Mouse (Mus musculus) gastrocnemius, postnatal 36 days (tissue): ENCODE results near the gene Zg16. TPM values are rescaled to one million over a fixed set of nuclear protein-coding genes. Genes with fewer than 3 reads are reported as not detected.
"Not testable (repeated sequence)": the region's sequence is repeated elsewhere in the genome, so short reads cannot be mapped to it uniquely, and the experiment has no call there.

ENCODE experiments used
- DNase-seq, 2 experiments: peaks; one replicate each; pipeline ENCODE4 v3.0.0; 2022
- intact Hi-C: fragments of 180-260 bp; cut with DNase I; formaldehyde crosslinking; loops from one replicate; pipeline ENCODE4 v1.15.1; 2025
- long read RNA-seq, 2 experiments: library from polyadenylated mRNA; stranded (forward); transcript quantifications; one replicate each; pipeline ENCODE4 v2.0.0; 2021
- total RNA-seq, 2 experiments: library from RNA; stranded (reverse); gene quantifications; 2 replicates each; pipeline ENCODE4 v1.2.3; 2021

Gene Zg16
- total RNA-seq = not detected
- long read RNA-seq, experiment 1 = 0 reads
- long read RNA-seq, experiment 2, partial matches to known transcripts = 0 of 1 reads
- long read RNA-seq, experiment 2, other reads (novel, unspliced or antisense) = 1 of 1 reads

DNA sequence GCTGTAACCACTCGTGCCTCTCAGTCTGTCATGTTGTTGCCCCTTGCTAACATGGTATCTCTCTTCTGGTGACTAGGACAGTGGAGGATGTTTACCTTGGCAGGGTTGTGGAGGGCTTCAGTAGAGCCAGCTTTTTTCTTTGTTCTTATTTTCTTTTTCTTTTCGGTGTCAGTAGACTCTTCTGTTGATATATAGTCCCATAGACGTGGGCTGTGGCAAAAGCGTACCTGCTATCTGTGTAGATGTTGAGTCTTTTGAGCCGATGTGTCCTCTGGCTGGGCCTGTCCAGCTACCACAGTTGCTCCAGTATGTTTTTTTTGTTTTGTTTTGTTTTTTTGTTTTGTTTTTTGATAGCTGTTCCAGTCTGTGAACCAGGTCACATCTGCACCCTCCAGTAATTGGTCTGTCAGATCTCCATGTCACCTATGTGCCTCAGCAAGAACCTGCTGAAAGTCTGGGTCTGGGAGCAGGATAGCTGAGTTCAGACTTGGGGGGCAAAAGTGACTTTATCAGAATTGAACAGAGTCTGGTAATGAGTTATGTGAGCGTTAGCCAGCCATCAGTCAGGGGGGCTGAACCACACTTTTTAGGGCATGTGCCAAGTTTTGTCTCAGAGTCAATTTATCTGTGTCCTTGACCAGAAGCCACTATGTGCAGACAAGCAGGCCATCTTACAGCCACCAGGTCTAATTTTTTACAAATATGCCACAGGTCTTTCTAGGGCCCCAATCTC is at the start of gene Zg16:
TSS of gene Zg16 (minus strand) at position 51 of the 733 bp plus-strand sequence.
- intact Hi-C loops = loop anchor here (2.0 kb wide), 1 partner anchor 675 kb away; no protein-coding TSS in a partner anchor

DNA sequence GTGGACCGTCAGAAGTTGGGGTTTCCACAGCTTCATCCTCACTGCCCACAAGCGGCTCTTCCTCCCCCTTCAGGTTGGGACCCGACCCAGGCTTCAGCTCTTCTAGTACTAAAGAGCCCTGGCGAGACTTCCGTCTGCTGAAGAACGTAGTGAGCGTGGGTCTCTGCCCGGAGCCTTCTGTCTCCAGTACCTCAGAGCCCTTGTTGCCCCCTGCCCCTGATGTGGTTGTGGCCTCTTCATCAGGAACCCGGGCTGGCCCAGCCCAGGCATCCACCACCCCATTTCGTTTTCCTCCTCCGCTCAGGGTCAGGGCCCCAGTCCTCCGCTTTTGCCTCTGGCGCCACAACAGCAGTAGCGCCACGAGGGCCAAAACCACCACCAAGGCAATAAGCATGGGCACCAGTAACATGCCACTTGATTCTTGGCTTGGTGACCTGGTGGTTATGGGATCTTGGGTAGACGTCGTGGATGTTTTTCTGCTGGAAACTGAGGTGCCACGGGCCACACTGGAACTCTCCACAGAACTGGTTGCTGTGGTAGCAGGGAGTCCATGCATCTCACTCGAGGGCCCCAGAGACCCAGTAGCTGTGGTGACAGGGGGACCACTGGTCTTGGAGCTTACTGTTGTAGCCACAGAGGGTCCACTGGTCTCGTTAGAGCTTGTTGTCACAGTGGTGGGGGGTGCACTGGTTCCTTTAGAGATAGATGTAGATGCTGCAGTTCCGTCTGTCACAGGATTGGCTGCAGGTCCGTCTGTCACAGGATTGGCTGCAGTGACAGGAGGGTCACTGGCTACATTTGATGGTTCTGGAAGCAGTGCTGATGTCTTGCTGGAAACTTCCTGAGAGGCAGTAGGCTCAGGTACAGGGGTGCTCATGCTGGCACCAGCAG is 49.3 kb upstream of the Zg16 start:
- intact Hi-C loops = loop anchor here (5.0 kb wide), 1 partner anchor 46 kb away; no protein-coding TSS in a partner anchor
- DNase-seq = no peak

More for the DNA sequence above, at the start of gene Zg16:
- not testable (repeated sequence) for DNase-seq

DNA sequence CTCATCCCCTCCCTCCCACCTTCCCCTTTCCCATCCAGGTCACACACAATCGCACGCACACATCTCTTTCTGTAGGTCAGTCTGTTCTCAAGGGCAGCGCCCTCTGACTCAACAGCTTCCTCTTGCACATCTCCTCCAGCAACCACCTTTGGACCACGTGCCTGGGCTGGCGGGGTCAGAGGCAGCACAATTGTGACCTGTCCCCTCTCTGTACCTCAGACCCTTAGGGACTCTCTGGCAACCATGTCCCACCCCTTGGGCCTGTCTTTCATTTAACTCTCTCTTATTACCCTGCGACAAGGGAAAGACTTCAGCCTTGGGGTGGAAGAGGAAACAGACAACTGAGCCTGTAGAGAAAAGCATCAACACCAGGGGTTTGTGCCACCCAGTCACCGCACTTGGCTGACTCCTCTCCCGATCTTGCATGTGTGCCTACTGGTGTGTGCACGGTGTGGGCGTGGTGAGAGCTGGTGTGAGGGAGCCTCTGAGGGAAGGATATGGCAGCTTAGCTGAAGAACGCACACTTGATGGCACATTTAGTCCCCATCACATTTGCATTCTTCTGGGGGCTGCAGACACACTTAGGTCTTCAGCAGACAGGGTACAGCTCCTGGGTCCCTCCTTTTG is 47.8 kb upstream of the Zg16 start:
- no peak for DNase-seq
- intact Hi-C loops = loop anchor here (5.0 kb wide), 1 partner anchor 47 kb away; no protein-coding TSS in a partner anchor

DNA sequence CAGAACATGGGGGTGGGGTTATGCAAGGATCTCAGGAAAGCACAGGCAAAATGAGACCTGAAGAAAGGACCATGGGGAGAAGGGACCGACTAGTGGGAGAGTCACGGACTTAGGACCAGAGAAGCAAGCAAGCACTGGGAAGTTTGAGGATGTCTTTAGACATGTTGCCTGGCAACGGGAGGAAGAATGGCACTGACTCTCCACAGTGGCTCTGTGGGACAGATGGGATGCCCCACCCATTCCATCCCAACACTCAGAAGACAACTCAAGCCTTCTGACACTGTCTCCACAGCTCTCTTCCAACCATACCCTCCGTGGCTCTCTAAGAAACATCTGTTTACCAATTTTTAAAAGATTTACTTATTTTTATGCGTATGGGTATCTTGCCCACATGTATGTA is 46.0 kb upstream of the Zg16 start:
- no peak for DNase-seq
- intact Hi-C loops = no loop called here

DNA sequence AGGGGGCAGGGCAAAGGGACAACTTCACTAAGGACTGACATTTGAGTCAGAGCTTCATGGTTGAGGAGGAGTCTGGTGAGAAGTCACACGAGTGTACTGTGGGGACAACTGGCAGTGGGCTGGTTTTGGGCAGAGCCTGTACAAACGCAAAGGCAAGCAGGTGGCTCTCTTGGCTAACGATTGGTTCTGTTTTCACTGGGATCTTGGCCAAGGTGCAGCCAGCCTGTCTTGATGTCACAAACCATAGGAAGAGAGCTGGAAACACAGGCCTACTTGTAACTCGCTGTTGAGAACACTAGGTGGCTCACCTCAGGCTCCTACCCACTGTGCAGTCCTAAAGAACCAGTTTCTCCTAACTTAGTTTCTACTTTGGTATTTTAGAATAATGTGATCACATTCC is 42.5 kb upstream of the Zg16 start:
- DNase-seq = no peak
- intact Hi-C loops = no loop called here

DNA sequence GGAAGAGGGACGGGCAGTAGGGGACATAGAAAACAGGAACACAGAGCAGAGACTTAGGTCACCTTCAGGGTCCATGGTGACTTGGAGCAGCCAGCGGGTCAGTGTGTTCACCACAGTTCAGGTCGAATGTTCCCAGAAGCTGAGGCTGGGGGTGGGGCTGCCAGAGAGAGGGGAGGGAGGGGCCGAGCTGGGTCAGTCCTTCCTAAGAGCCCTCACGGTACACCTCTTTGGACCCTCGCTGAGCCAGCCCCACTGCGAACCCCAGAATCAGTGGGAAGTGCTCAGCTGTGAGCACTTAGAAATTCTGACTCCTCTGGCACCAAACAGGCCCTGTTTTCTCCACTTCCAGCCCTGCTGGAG is 34.8 kb upstream of the Zg16 start, which contains the start of gene Qprt:
TSS of gene Qprt (minus strand) at position 316 of the 360 bp plus-strand sequence.
- intact Hi-C loops = no loop called here

DNA sequence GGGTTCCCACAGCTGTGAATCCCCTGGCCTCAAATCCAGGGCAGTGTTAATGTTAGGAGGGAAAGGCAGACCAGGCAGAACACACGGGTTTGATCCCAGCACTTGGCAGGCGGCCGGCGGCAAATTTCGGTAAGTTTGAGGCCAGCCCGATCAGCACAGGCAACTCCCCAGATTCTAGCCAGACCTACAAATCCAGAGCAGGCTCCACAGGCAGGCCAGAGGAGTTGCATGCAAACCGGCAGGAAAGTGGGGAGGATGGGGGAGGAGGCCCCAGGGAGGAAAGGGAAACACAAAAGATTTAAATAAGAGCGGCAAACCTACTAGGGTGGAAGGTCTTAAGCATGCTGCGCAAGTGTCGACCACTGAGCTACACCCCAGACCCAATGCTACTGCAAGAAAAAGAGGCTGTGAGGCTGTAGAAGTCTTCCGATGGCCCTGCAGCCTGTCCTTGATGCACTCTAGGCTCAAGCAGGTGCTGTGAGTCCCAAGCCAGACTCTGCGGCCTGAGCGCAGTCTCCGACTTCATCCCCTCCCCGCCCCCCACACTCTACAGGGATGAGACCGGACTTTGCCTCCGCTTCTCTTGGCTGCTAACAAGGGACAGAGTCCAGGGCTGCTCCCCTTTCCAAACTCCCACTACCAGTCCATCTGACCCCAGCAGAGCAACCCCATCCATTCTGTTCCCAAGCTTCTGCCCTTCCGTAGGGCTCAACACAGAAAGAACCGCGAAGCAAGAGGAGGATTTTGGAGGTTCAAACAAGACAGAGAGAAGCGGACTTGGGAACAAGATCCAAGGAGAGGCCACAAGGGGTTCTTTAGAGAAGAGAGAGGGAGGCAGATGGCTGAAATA is 34.2 kb upstream of the Zg16 start:
- intact Hi-C loops = no loop called here
- DNase-seq = no peak

More for the DNA sequence above, 34.8 kb upstream of the Zg16 start, which contains the start of gene Qprt:
- no peak for DNase-seq

DNA sequence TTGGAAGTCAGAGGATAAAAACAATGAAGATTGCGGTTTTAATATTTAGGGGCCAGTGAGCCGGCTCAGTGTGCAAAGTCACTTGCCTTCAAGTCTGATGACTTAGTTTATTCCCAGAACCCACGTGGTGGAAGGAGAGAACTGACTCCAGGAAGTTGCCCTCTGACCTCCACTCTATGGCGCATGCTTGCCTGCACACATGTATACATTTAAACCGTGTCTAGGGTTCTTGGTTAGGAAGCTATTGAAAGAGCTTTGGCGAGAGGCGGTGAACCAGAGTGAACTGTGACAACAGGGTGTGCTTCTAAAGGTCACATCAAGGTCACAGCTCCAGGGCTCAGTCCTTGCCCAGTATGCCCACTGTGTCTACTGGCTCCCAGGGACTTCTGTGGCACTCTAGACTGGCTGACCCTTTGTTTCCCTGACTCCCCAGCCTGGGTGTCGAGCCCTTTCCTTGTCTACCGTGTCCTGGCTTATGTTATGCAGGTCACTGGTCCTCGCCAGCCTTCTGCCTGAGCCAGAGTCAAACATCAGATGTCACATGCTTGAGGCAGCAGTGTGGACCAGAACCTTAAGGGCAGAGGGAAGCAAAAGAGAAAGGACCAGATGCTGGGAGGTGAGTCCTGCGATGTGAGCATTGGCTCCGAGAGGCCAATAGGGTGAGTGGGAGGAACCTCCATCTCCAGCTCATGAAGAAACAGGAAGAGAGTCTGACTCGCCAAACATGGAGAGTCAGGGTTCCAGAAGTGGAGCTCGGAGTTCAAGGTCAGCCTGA is 31.7 kb upstream of the Zg16 start:
- intact Hi-C loops = no loop called here
- DNase-seq = no peak

DNA sequence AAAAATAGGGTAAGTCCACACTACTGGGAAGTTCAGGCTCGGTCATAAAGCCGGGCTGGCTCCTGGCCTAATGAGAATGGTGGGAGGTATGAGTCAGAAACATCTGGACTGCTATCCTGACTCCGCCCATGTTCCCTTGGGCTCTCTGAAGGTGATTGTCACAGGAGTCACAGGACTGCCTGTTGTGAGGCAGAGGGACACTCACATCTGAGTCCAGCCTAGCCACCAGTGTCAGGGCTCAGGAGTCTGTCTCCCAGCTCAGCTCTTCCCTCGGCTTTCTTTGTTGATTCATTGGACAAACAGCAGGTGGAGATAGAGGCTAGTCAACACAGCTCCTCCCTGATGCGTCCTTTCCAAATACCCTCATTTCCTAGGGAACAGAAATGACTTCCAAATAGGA is 30.8 kb upstream of the Zg16 start:
- DNase-seq = peak in 1 of 2 experiments; percentile 33
- intact Hi-C loops = no loop called here

DNA sequence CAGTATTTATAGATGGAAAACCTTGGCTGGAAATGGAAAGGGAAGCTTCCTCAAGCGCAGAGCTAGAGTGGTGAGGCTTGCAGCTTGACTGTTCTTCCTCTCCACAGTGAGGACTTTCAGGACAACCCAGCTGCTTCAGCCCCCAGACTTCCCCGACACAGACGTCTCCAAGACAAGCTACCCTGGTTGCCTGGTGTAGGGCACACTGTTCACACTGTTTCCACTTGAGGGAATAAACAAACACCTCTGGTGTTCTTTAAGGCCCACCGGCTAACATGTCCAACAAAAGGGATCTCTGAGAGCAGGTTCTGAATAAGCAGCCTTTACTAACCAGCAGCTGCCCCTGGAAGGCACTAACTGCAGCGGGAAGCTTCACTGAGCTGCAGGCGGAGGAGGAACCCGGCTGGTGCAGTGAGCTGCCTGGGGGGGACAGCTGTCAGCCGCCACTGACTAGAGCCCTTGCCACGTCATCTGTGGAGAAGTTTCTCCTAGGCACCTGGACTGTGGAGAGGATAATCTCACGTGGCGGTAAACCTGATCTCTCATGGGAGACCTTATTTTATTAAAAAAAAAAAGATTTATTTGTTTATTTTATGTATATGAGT is 29.3 kb upstream of the Zg16 start:
- intact Hi-C loops = no loop called here
- no peak for DNase-seq

DNA sequence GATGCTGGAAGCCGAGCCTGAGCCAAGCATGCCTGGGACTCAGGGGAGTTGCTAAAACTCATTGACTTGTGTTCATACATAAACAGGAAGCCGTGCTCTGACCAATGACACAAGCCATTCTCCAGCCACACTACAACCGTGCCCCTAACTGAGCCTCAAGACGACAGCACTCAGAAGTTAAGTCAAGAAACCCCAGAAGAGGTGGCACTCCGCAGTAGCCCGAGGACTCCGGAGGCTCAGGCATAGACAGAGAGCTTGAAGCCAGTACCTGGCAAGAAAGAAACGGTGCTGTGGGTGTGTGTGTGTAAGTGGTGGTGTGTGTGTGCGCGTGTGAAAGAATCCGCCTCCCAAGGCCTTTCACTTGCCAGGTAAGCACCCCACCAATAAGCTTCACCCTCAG is 27.8 kb upstream of the Zg16 start:
- no peak for DNase-seq
- intact Hi-C loops = no loop called here

DNA sequence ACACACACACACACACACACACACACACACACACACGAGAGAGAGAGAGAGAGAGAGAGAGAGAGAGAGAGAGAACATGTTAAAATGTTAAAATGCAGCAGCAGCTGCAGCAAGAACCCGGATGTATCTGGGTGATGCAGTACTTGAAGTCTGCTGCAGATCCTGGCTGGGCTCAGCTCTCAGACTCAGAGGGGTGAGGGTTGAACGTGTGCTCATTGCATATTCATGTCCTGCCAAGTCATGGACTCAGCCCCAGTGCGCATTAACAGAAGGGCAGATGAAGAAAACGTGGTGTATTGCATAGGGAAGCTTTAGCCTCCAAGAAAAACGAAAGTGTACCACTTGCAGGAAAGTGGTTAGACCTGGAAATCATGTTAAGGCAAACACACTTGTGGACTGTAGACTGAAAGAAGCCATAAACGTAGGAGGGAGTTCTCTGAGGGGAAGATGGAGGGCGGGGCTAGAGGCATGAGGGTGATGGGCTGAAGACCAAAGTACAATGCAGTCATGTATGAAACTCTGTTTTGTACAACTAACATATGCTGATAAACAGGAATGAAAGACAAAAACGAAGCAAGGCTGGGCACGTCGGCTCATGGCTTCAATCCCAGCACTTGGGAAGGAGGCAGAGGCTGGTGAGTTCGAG is 26.6 kb upstream of the Zg16 start:
- DNase-seq = no peak
- intact Hi-C loops = no loop called here

DNA sequence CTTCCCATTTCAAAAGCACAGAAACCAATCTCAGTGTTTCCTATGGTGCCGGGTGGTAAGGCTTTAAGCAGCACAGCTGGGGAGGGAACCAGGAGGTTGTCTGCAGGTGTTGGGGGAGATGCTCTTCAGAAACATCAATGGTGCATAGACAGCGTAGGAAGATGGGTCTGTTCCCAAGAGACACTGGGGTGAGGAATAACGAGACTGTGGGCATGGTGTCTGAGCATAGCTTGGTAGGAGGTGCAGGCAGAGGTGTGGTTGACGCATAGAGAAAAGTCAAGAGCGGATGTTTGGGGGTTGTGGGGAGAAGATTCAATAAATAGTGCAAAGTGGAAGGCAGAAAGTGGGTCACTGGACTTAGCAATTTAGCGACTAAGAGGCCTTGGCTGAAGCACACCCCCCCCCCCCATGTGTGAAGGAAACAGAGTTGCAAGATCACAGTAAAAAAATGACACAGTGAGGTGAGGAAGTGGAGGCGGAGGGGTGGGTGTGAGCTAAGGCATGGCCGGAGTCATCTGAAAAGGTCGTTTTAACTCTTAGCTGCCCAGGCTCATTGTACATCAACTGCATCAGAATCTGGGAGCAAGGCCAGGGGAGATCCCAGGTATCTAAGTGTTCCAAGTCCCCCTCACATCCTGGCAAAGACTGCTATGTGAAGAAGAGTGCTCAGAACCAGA is 25.9 kb upstream of the Zg16 start:
- no peak for DNase-seq
- intact Hi-C loops = no loop called here

DNA sequence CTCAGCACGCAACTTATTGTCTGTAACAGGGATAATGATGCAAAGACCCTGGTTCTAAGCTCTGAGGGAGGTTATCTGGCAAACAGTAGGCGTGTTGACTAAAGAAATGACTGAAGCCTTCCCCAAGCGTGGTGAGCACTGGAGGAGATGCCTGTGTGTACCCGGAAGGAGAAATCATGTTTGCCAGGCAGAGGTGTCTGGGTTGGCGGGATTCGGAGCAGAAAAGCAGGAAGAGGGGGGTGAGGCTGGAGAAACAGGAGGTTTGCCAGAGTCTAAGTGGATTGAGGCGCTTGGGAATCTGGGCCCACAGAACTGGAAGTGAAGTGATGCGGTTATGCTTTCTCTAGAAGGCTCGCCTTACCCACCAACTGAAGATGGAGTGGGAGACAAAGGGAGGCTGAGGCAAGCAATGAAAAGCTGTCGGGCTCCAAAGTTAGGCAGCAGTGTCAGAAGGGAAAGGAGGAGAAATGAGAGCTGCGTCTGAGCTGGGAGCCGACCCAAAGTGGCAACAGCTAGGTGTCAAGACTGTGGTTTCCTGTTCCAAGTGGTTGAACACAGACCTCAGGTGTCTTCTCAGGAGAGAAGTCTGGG is 25.2 kb upstream of the Zg16 start:
- intact Hi-C loops = no loop called here
- no peak for DNase-seq

DNA sequence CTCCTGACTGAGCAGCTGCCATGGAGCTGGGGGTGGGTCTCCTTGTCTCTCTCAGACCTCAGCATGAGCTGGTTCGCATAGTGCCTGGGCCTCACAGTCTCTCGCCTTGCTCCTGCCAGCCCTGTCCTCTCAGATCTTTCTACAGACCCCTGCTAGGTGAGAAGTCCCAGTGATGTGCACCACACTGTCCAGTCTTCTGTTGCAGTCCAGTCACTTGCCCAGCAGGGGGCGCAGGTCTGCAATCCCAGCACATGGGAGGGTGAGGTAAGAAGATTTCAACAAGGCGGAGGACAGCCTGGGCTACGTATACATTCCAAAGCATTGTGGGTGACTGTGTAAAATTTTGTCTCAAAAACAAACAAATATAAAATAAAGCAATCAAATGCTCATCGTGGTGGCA is 24.3 kb upstream of the Zg16 start:
- intact Hi-C loops = loop anchor here (2.0 kb wide), 2 partner anchors 125 to 279 kb away; no protein-coding TSS in a partner anchor
- peak in 1 of 2 experiments; percentile 40 for DNase-seq

DNA sequence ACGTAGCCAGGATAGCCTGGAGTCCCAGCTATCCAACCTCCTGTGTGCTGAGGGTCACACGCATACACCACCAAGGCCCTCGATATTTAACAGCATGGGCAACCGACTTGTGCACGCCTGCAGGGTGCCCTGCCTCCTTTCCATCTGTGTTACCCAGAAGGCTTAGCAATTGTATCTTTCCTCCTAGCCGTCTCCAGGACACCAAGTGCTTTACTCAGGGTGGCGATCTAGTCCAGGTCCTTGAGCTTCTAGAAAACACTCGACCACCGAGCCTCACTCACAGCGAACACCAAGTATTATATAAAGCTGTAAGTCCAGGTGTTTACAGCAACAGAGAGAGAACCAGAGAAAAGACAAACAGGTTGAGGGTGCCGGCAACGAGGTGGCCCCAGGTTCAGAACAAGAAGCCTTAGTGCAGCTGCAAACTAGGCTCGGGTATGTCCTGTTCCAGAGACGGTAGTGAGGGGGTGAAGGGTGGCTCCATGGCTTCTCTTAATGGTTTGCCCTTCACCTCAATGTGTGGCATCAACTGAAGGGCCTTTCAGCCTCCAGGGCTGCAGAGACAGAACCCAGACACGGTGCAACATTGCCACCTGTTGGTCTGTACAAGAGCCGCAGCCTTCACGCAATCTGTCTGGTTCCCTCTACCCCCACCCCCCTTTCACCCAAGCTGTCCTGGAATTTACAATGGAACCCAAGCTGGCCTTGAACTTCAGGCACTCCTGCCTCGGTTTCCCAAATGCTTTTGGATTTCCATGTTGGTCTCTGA is 23.3 kb upstream of the Zg16 start:
- peak; percentile 46 to 60 for DNase-seq
- intact Hi-C loops = loop anchor here (2.0 kb wide), 2 partner anchors 124 to 278 kb away; no protein-coding TSS in a partner anchor
